Mouse (Mus musculus): Measurements from ENCODE around the gene Rps18.
"Not testable (repeated sequence)": the region's sequence is repeated elsewhere in the genome, so short reads cannot be mapped to it uniquely, and the experiment has no call there.

The Rps18 gene

DNA sequence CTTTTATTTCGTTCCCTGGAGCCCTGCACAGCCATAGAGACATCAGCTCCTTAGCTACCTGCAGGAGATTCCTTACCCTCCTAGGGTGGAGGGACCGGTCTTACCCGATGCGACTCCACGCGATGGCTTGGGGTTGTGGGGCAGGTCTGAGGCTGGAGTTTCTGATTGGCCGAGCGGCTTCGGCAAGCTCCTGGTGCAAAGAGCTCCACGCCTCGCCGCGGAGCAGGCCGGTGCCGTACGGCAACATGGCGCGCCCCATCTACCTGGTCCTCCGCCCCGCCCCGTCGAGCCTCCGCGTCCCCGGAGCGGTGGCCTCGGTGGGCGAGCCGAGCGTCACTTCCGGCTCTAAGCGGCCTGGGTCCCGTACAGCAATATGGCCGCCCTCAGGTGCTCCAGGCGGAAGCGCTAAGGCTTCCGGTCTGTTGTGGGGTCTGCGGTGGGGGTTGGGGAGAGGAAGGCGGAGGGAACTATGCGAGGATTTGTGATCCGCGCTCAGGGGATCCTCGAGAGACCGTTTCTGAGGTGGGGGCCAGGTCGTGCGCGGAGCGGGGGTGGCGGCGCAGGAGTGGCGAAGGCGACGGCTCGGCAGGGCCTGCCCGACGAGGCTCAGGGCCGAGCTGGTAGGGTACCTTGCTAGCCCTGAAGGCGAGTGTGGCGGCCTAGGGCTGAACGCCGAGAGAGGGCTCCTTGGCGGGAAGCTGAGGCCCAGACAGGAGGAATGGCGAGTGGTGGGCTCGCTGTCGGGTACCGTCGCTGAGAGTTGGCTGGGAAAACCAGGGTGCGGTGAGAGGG lies 46.5 kb downstream of the Rps18 start, which contains the start of gene Daxx:
Gene Daxx (plus strand): TSS at position 338 of the 792 bp plus-strand sequence.
- peak; percentile 97 for DNase-seq (ENCODE audit: low read depth, low spot score)

DNA sequence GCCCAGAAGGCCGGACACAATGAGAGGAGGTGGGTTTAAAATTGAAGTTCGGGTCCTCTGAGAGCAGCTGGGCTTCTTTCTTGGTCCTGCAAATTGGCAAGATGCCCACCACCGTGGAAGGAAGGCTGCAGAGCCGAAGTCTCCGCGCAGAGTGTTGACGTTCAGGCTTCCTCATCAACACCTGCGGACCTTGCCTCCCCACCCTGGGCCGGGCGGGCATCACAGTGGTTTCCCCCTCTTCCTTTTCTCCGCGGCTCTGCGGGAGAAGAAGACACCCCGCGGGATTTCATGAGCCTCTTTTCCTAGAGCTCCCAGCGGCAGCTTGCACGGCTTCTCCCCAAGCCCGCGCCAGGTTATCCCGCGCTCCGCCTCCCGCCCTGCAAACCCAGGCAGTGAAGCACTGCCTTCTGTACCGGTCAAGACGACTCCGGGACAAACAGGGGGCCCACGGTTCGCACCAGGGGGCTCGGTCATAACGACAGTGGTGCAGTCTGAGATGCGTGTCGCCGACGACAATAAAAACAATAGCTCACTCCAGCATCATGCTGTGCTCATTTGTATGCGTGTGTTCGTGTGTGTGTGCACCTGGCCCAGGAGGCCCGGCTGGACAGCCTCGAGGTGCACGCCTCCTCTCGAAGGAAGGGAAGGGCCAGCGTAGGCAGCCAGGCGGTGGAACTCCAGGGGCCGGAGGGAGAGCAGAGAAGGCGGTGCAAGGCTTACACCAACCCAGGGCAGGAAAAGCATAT lies 47.3 kb downstream of the Rps18 start:
- DNase-seq (ENCODE audit: low read depth, low spot score): no peak

DNA sequence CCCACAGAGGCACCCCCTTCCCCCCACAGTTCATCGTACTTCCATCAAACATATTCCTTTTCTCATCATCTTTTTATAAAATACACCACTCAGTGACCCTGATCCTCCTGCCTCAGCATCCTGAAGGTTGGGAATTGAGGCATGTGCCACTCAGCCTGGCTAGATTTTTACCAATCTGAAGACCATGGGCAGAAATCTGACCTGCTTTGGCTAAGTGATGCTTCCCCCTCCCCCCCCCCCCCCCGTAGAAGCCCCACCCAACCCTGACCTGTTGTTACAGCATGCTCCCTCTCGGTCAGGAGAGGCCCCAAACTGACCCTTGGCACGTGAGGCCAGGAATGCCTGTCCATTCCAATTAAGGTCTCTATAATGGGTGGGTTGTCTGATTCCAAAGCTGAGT lies 51.0 kb downstream of the Rps18 start, which contains the start of gene Platr17:
Gene Platr17 (plus strand): TSS at position 301 of the 400 bp plus-strand sequence.
- not testable (repeated sequence) for DNase-seq (ENCODE audit: low read depth, low spot score)

GRCm38 (mm10) chr17:33903911-33904651 lies 51.7 kb downstream of the Rps18 start:
- not testable (repeated sequence) for DNase-seq (ENCODE audit: low read depth, low spot score)

DNA sequence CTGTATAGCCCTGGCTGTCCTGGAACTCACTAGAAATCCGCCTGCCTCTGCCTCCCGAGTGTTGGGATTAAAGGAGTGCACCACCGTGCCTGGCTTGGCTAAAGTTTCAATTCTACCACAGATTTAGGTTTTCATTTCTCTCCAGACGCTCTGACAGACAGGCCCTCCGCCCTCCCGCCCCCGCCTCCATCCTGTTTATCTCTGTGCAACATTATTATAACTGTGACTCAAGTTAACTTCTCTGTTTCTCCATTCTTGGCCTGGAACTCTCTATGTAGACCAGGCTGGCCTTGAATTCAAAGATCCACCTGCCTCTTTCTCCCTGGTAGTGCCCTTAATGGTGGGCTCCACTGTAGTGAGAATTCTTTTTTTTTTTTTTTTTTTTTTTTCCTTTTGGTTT lies 53.3 kb downstream of the Rps18 start:
- no peak for DNase-seq (ENCODE audit: low read depth, low spot score)

GRCm38 (mm10) chr17:33902079-33902478 lies 53.7 kb downstream of the Rps18 start:
- no peak for DNase-seq (ENCODE audit: low read depth, low spot score)

All from forelimb bud, embryonic 11.5 days (tissue).